9 mouse cellular contexts compared by ENCODE assay signal in the genomic region with DNA sequence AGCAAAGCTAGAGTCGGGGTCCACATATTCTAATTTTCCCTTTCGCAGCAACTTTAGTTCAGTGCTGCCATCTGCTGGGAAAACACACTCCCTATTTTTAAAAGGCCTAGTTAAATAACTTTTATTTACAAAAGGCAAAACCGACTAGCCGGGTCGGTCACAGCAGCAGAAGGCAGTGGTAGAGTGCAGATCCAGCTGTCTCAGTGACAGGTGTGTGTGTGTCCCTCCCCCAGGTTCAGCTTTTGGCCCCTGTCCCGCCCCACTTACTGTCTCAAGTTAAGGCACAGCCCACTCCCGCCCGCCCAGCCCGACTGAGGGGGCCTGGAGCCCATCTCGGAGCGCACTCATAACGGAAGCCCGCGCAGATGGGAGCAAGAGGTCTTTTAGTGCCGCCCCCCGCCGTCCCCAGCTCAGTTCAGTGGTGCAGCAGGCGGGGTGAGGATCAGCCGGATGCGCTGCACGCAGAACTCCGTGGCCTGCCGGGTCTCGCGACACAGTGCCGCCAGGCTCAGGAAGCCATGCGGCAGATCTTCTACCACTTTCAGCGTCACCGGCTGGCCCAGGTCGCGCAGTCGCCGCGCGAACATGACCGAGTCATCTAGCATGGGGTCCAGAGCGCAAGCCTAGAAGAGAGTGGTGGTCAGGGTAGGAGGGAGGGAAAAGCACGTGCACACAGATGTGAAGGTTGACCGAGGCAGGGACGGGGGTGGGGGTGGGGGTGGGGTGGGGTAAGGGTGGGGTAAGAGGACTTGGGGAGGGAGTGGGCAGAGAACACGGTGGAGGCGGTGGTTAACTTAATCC. TPM values are rescaled to one million over a fixed set of nuclear protein-coding genes. Genes with fewer than 3 reads are reported as not detected.
DNase-seq lines count a peak whose midpoint lies in the region; ATAC-seq and TF ChIP-seq lines count a peak whose summit lies in the region.
"Had no signal": no experiment of that assay in that cellular context is flagged by ENCODE, and none has a peak within 500 bp of the region (broad histone marks: within the 10 kb centered on the region; RNA-seq: fewer than 3 reads in every experiment).

No protein-coding gene starts in this region.

- no peak for TF ChIP-seq EP300 in liver, embryonic 14.5 days (IDR thresholded peaks at IDR 0.05; ENCODE audit: low read depth)

- H3K9ac ChIP-seq in forebrain, embryonic 12.5 days: peak overlapping the region; percentile 67
- peak overlapping the region; percentile 58 for H3K9ac ChIP-seq in hindbrain, embryonic 16.5 days (ENCODE audit: low read depth, low read length)
- peak overlapping the region; percentile 49 for H3K9ac ChIP-seq in liver, embryonic 14.5 days (replicated peaks)

- peak; percentile 40 for DNase-seq in gastrocnemius, adult 18-20 months (ENCODE audit: low spot score)
- DNase-seq in gastrocnemius, postnatal 36 days: no peak
- DNase-seq in liver, embryonic 14.5 days (ENCODE audit: low read depth in 3 of 3, low spot score in 3 of 3): peak in 1 of 3 experiments; percentile 33
- peak; percentile 69 for DNase-seq in neural tube, embryonic 10.5 days (ENCODE audit: extremely low spot score, low spot score)
- peak; percentile 90 for DNase-seq in thymus, postnatal 25 days

- intact Hi-C loops in gastrocnemius, postnatal 36 days (cut with DNase I): loop anchor here (5.0 kb wide), 1 partner anchor 137 kb away; no protein-coding TSS in a partner anchor

- peaks cover 20% of the 10 kb centered on the region for H3K36me3 ChIP-seq in forebrain, embryonic 12.5 days (replicated peaks)
- peaks cover 10% of the 10 kb centered on the region for H3K36me3 ChIP-seq in hindbrain, embryonic 16.5 days (ENCODE audit: control insufficient read depth, insufficient read depth, low read length)
- no peaks in the 10 kb centered on the region for H3K36me3 ChIP-seq in liver, embryonic 14.5 days (replicated peaks; ENCODE audit: control insufficient read depth, insufficient read depth, low read depth)

- peak overlapping the region; percentile 77 for H3K4me2 ChIP-seq in forebrain, embryonic 12.5 days
- H3K4me2 ChIP-seq in hindbrain, embryonic 16.5 days (ENCODE audit: low read length): peak overlapping the region; percentile 63
- peak overlapping the region; percentile 74 for H3K4me2 ChIP-seq in liver, embryonic 14.5 days (ENCODE audit: low read depth)

- peak; percentile 56 for ATAC-seq in forebrain, embryonic 12.5 days (ENCODE audit: low FRiP score)
- peak; percentile 19 for ATAC-seq in hindbrain, embryonic 16.5 days
- ATAC-seq in liver, embryonic 14.5 days (ENCODE audit: insufficient read depth): peak; percentile 36

- WGBS in bone marrow, adult 2 months: 4% methylated on average over 42 of the region's 42 CpGs
- WGBS in forebrain, embryonic 12.5 days: under 1% methylated on average over 37 of the region's 42 CpGs
- WGBS in hindbrain, embryonic 16.5 days: 1% methylated on average over 42 of the region's 42 CpGs
- 2% methylated on average over 42 of the region's 42 CpGs for WGBS in liver, embryonic 14.5 days (ENCODE audit: insufficient replicate concordance)

- no peak; the same call in 1 of the 2 replicates for TF ChIP-seq POLR2A in bone marrow, adult 2 months (IDR thresholded peaks at IDR 0.05; ENCODE audit: borderline replicate concordance, control insufficient read depth, low read depth, low read length)

- peaks cover 24% of the 10 kb centered on the region for H3K27me3 ChIP-seq in forebrain, embryonic 12.5 days
- no peaks in the 10 kb centered on the region; the same call in 1 of the 2 replicates for H3K27me3 ChIP-seq in hindbrain, embryonic 16.5 days (replicated peaks; ENCODE audit: control insufficient read depth, insufficient read depth, low read length)
- H3K27me3 ChIP-seq in liver, embryonic 14.5 days (ENCODE audit: control insufficient read depth, insufficient read depth, low read length): no peaks in the 10 kb centered on the region

- H3K9me3 ChIP-seq in forebrain, embryonic 12.5 days: no peaks in the 10 kb centered on the region
- no peaks in the 10 kb centered on the region for H3K9me3 ChIP-seq in hindbrain, embryonic 16.5 days (ENCODE audit: control insufficient read depth, low read length)
- H3K9me3 ChIP-seq in liver, embryonic 14.5 days (ENCODE audit: control insufficient read depth, low read length): no peaks in the 10 kb centered on the region

- H3K4me3 ChIP-seq in bone marrow, adult 2 months (replicated peaks; ENCODE audit: control insufficient read depth, low read depth, low read length): peak overlapping the region; percentile 51
- peak overlapping the region; percentile 41 for H3K4me3 ChIP-seq in forebrain, embryonic 12.5 days (replicated peaks)
- H3K4me3 ChIP-seq in hindbrain, embryonic 16.5 days (ENCODE audit: low read length): peak overlapping the region; percentile 34
- peak overlapping the region; percentile 40 to 41 for H3K4me3 ChIP-seq in liver, embryonic 14.5 days (ENCODE audit: insufficient read depth in 1 of 2, low read depth in 2 of 2, low read length in 2 of 2)

- TF ChIP-seq CTCF in bone marrow, adult 2 months (IDR thresholded peaks at IDR 0.05; ENCODE audit: control insufficient read depth, insufficient read depth, low read length): no peak
- TF ChIP-seq CTCF in liver, embryonic 14.5 days (IDR thresholded peaks at IDR 0.05; ENCODE audit: low read depth): peak; percentile 57

- H3K4me1 ChIP-seq in bone marrow, adult 2 months (ENCODE audit: control insufficient read depth, insufficient read depth, low read length): peaks cover 2% of the 10 kb centered on the region
- peaks cover 18% of the 10 kb centered on the region for H3K4me1 ChIP-seq in forebrain, embryonic 12.5 days
- H3K4me1 ChIP-seq in hindbrain, embryonic 16.5 days (ENCODE audit: control insufficient read depth, insufficient read depth, low read depth, low read length): peaks cover 8% of the 10 kb centered on the region
- H3K4me1 ChIP-seq in liver, embryonic 14.5 days (replicated peaks; ENCODE audit: control insufficient read depth in 2 of 2, insufficient read depth in 2 of 2, low read length in 1 of 2): peaks cover 3 to 11% of the 10 kb centered on the region in 2 experiments; a peak in 3 of 4 replicates

- H3K27ac ChIP-seq in bone marrow, adult 2 months (ENCODE audit: control insufficient read depth, insufficient read depth, low read depth, low read length, poor library complexity): peak overlapping the region; percentile 26
- no peak overlapping the region for H3K27ac ChIP-seq in forebrain, embryonic 12.5 days
- H3K27ac ChIP-seq in hindbrain, embryonic 16.5 days (ENCODE audit: low read depth, low read length): no peak overlapping the region
- H3K27ac ChIP-seq in liver, embryonic 14.5 days: no peak overlapping the region
- H3K27ac ChIP-seq: macrophage had no signal

RNA-seq across cellular contexts. Expression of gene Cnfn, which starts 10.2 kb away (rescaled TPM):
- not detected for total RNA-seq in gastrocnemius, adult 18-20 months (2021)
- not detected for total RNA-seq in gastrocnemius, postnatal 36 days (2021)
- not detected in 2 replicates for polyA plus RNA-seq in bone marrow, adult 2 months (2011; ENCODE audit: insufficient read depth, insufficient read length, low replicate concordance, missing spikeins)
- not detected in 2 replicates for polyA plus RNA-seq in forebrain, embryonic 12.5 days (2016; fragmentation: Nextera tagmentation; extraction: Ambion mirVana)
- polyA plus RNA-seq in hindbrain, embryonic 16.5 days (2015; fragmentation: Nextera tagmentation; extraction: Ambion mirVana): 0.54 and 0.90 TPM in 2 replicates
- not detected in 2 replicates for polyA plus RNA-seq in liver, embryonic 14.5 days (2012; rRNA removed)
- not detected in 2 replicates for polyA plus RNA-seq in liver, embryonic 14.5 days (2014; fragmentation: Nextera tagmentation; extraction: Ambion mirVana)
- polyA plus RNA-seq: macrophage had no signal

RNA-seq across cellular contexts. Expression of gene Lipe, which starts 18.8 kb away (rescaled TPM):
- 10 to 100 TPM; 21.3 to 22.7 TPM for total RNA-seq in gastrocnemius, adult 18-20 months (2021)
- 10 to 100 TPM; 18.6 to 20.6 TPM for total RNA-seq in gastrocnemius, postnatal 36 days (2021)
- polyA plus RNA-seq in bone marrow, adult 2 months (2011; ENCODE audit: insufficient read depth, insufficient read length, low replicate concordance, missing spikeins): 195 and 311 TPM in 2 replicates
- 7.6 and 8.8 TPM in 2 replicates for polyA plus RNA-seq in forebrain, embryonic 12.5 days (2016; fragmentation: Nextera tagmentation; extraction: Ambion mirVana)
- polyA plus RNA-seq in hindbrain, embryonic 16.5 days (2015; fragmentation: Nextera tagmentation; extraction: Ambion mirVana): 12.4 TPM in 2 replicates
- polyA plus RNA-seq in liver, embryonic 14.5 days (2012; rRNA removed): 2.3 TPM in 2 replicates
- polyA plus RNA-seq in liver, embryonic 14.5 days (2014; fragmentation: Nextera tagmentation; extraction: Ambion mirVana): 0.38 and 0.72 TPM in 2 replicates

RNA-seq across cellular contexts. Expression of gene Cxcl17, which starts 32.9 kb away (rescaled TPM):
- total RNA-seq in gastrocnemius, adult 18-20 months (2021): not detected
- not detected for total RNA-seq in gastrocnemius, postnatal 36 days (2021)
- polyA plus RNA-seq in bone marrow, adult 2 months (2011; ENCODE audit: insufficient read depth, insufficient read length, low replicate concordance, missing spikeins): not detected in 2 replicates
- polyA plus RNA-seq in forebrain, embryonic 12.5 days (2016; fragmentation: Nextera tagmentation; extraction: Ambion mirVana): 0.27 and 0.52 TPM in 2 replicates
- 0.65 and 1.1 TPM in 2 replicates for polyA plus RNA-seq in hindbrain, embryonic 16.5 days (2015; fragmentation: Nextera tagmentation; extraction: Ambion mirVana)
- not detected in 2 replicates for polyA plus RNA-seq in liver, embryonic 14.5 days (2012; rRNA removed)
- polyA plus RNA-seq in liver, embryonic 14.5 days (2014; fragmentation: Nextera tagmentation; extraction: Ambion mirVana): not detected in 2 replicates
- polyA plus RNA-seq: macrophage had no signal

Comparison
In these comparisons a context has a peak if more than half of its experiments do, and no peak if none do; other contexts are left out.
1. DNase-seq: peak in gastrocnemius, adult 18-20 months (single experiment), neural tube, embryonic 10.5 days (single experiment) and thymus, postnatal 25 days (single experiment); none in gastrocnemius, postnatal 36 days (0 of 2).
2. RNA of gene Lipe, which starts 18.8 kb away (polyA plus RNA-seq): 195 to 311 TPM in bone marrow, adult 2 months; 12.4 TPM in hindbrain, embryonic 16.5 days, 7.6 to 8.8 TPM in forebrain, embryonic 12.5 days and 0.38 to 2.3 TPM in liver, embryonic 14.5 days; every median in the first group is over 10 times any median in the second.
3. Peak in every context shown above with its lines, with median percentiles within 50 percentile points of each other: H3K4me3 ChIP-seq, ATAC-seq, H3K4me2 ChIP-seq and H3K9ac ChIP-seq.